Mouse (Mus musculus): ENCODE measurements around the gene Gm10324. TPM values are rescaled to one million over a fixed set of nuclear protein-coding genes. Genes with fewer than 3 reads are reported as not detected.
"Not testable (repeated sequence)": the region's sequence is repeated elsewhere in the genome, so short reads cannot be mapped to it uniquely, and the experiment has no call there.

The Gm10324 gene
- polyA plus RNA-seq (2015; fragmentation: Nextera tagmentation; extraction: Ambion mirVana) = not detected in 2 replicates

DNA sequence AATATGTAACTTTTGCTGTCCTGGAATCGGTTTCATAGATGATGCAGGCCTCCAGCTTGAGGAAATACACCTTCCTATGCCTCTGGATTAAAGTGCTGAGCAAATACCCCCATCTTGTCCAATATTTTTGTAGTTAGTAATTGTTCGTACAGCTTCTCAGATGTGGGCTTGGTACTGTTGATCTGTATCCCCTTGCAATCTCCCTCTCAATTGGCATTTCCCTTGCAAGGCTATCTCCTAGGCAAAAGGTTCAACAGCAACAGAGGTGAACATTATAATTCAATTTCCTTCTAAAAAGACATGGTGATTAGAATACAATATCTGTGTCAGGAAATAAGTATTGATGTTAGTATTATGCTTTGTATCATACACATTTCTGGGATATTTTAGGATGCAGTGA, at the start of gene Gm10324:
Gm10324 (plus strand) TSS at position 301 of the 400 bp plus-strand sequence.
- H3K36me3 ChIP-seq; H3K9ac ChIP-seq; H3K9me3 ChIP-seq (replicated peaks); H3K27ac ChIP-seq (replicated peaks); ATAC-seq (ENCODE audit: insufficient number of reproducible peaks, low FRiP score, low TSS enrichment, low read depth); H3K4me1 ChIP-seq; H3K27me3 ChIP-seq; H3K4me3 ChIP-seq (replicated peaks); H3K4me2 ChIP-seq (replicated peaks): not testable (repeated sequence)
- no CpG with 5 or more reads among the region's 2 CpGs for WGBS

Other genes with a start within 250 kb of the Gm10324 start
- gene Gm10772, start 108.0 kb downstream of the Gm10324 start, polyA plus RNA-seq (2015; fragmentation: Nextera tagmentation; extraction: Ambion mirVana) = not detected in 2 replicates